Mouse (Mus musculus) adrenal gland (tissue): Measurements from ENCODE around the gene Cd55.
"Not testable (repeated sequence)": the region's sequence is repeated elsewhere in the genome, so short reads cannot be mapped to it uniquely, and the experiment has no call there.

Source experiments
- intact Hi-C: fragments of 180-260 bp; cut with DNase I; formaldehyde crosslinking; loops from one replicate; pipeline ENCODE4 v1.15.1; 2025
- long read RNA-seq, 2 experiments: library from polyadenylated mRNA; unstranded; transcript quantifications; one replicate each; pipeline ENCODE4 v2.0.0; 2020; ENCODE audit warnings: borderline replicate concordance in 1 of 2; ENCODE audit not compliant: insufficient replicate concordance in 1 of 2

The Cd55 gene
- long read RNA-seq, experiment 1, transcript Cd55-201 (10 exons, 2,533 nt): major isoform, 5 of 8 reads
- long read RNA-seq, experiment 1, partial matches to known transcripts: 0 of 8 reads
- long read RNA-seq, experiment 1, other reads (novel, unspliced or antisense): 3 of 8 reads
- long read RNA-seq, experiment 2, transcript Cd55-201 (10 exons, 2,533 nt): major isoform, 7 of 12 reads
- long read RNA-seq, experiment 2, partial matches to known transcripts: 3 of 12 reads
- long read RNA-seq, experiment 2, other reads (novel, unspliced or antisense): 2 of 12 reads

GRCm38 (mm10) chr1:130462084-130462861 is at the start of gene Cd55:
Cd55 (minus strand) TSS chr1:130462744.
- intact Hi-C loops: no loop called here

GRCm38 (mm10) chr1:130511823-130512370 is 49.4 kb upstream of the Cd55 start:
- intact Hi-C loops: no loop called here

GRCm38 (mm10) chr1:130508957-130509350 is 46.4 kb upstream of the Cd55 start:
- intact Hi-C loops: no loop called here

- intact Hi-C loops: no loop called here
These were observed 45.7 kb upstream of the Cd55 start for GRCm38 (mm10) chr1:130508030-130508956.

GRCm38 (mm10) chr1:130507408-130507807 is 44.9 kb upstream of the Cd55 start:
- intact Hi-C loops: no loop called here

- intact Hi-C loops: no loop called here
These were observed 37.4 kb upstream of the Cd55 start for GRCm38 (mm10) chr1:130499962-130500361.

- intact Hi-C loops: no loop called here
These were observed 35.8 kb upstream of the Cd55 start for GRCm38 (mm10) chr1:130498331-130498730.

GRCm38 (mm10) chr1:130486816-130487545 is 24.4 kb upstream of the Cd55 start:
- intact Hi-C loops: no loop called here

GRCm38 (mm10) chr1:130485828-130486620 is 23.5 kb upstream of the Cd55 start:
- intact Hi-C loops: no loop called here

- intact Hi-C loops: no loop called here
These were observed 22.8 kb upstream of the Cd55 start for GRCm38 (mm10) chr1:130485376-130485775.

GRCm38 (mm10) chr1:130474936-130475335 is 12.4 kb upstream of the Cd55 start:
- intact Hi-C loops: no loop called here

- intact Hi-C loops: no loop called here
These were observed 11.7 kb upstream of the Cd55 start for GRCm38 (mm10) chr1:130474226-130474625.

GRCm38 (mm10) chr1:130470074-130470473 is 7.5 kb upstream of the Cd55 start:
- intact Hi-C loops: no loop called here

- intact Hi-C loops: no loop called here
These were observed 4.9 kb upstream of the Cd55 start for GRCm38 (mm10) chr1:130467453-130467852.

GRCm38 (mm10) chr1:130464173-130464572 is 1.6 kb upstream of the Cd55 start:
- intact Hi-C loops: no loop called here

- intact Hi-C loops: no loop called here
These were observed 323 bp upstream of the Cd55 start for GRCm38 (mm10) chr1:130462867-130463266.

- intact Hi-C loops: no loop called here
These were observed 7.4 kb downstream of the Cd55 start for GRCm38 (mm10) chr1:130455111-130455510.

GRCm38 (mm10) chr1:130442930-130443329 is 19.6 kb downstream of the Cd55 start:
- intact Hi-C loops: not testable (repeated sequence)

GRCm38 (mm10) chr1:130430920-130431319 is 31.6 kb downstream of the Cd55 start:
- intact Hi-C loops: no loop called here

- intact Hi-C loops: not testable (repeated sequence)
These were observed 33.9 kb downstream of the Cd55 start for GRCm38 (mm10) chr1:130428667-130429066.
